Mouse (Mus musculus) megakaryocyte-erythroid progenitor cell, adult 5-6 weeks (primary cell): Measurements from ENCODE around the gene 1110008L16Rik. TPM values are rescaled to one million over a fixed set of nuclear protein-coding genes. Genes with fewer than 3 reads are reported as not detected.
"Not testable (repeated sequence)": the region's sequence is repeated elsewhere in the genome, so short reads cannot be mapped to it uniquely, and the experiment has no call there.

Source experiments
- ATAC-seq: replicated peaks from 2 replicates; pipeline ENCODE4 v1.8.0; 2016; ENCODE audit warnings: mild to moderate bottlenecking, inconsistent platforms; ENCODE audit not compliant: severe bottlenecking, poor library complexity, low FRiP score, low TSS enrichment
- total RNA-seq, 2 experiments: library from RNA; stranded (forward) in 1 of 2; stranded (reverse) in 1 of 2; fragments of 200-1000, 215-1000 nt in 1 of 2; fragments of >200 nt in 1 of 2; fragmentation: Nextera tagmentation in 1 of 2; gene quantifications; 2 replicates each; pipeline ENCODE4 v1.2.3; 2014 to 2017

Gene 1110008L16Rik
- total RNA-seq, 2 experiments from 2014 or later: 31.6 to 40.3 TPM

GRCm38 (mm10) chr12:55329351-55329750 is 30.0 kb downstream of the 1110008L16Rik start:
- peak; percentile 84 for ATAC-seq

DNA sequence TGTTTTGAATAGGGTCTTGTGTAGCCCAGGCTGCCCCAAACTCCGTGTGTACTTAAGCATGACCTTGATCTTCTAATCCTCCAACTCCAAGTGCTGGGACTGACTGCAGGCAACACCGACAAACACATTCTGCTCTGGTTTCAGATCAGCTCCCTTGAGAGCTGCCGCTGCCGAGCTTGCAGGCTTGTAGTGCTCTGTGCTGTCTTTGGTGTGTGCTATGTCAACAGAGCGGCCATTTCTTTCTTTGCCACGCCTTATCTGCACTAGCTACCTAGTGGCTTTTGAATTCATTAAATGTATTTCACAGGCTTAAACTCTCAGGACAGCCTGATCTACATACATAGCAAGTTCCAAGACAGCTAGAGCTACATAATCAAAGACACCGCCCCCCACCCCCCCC is 34.3 kb downstream of the 1110008L16Rik start:
- no peak for ATAC-seq

DNA sequence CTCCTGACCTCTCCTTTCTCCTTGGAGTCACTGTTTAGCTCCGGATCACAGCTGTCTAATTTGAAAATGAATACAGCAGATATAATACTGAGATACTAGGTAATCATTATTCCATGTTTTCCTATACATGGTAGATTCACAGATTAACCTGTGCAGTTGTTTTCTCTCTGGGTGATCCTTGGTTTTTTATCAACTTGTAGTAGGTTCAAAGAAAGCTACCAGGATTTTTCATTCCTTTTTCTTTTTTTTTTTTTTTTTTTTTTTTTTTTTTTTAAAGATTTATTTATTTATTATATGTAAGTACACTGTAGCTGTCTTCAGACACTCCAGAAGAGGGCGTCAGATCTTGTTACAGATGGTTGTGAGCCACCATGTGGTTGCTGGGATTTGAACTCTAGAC is 39.1 kb downstream of the 1110008L16Rik start:
- ATAC-seq: not testable (repeated sequence)

- ATAC-seq: peak; percentile 50; the same call in 1 of the 2 replicates
Observed at GRCm38 (mm10) chr12:55343045-55343444, 43.7 kb downstream of the 1110008L16Rik start.

GRCm38 (mm10) chr12:55343998-55344397 is 44.6 kb downstream of the 1110008L16Rik start:
- ATAC-seq: no peak

- peak; percentile 62; the same call in 1 of the 2 replicates for ATAC-seq
Observed at GRCm38 (mm10) chr12:55344583-55344982, 45.2 kb downstream of the 1110008L16Rik start.

- ATAC-seq: no peak
Observed at GRCm38 (mm10) chr12:55353423-55353822, 54.0 kb downstream of the 1110008L16Rik start.

GRCm38 (mm10) chr12:55354904-55355303 is 55.5 kb downstream of the 1110008L16Rik start:
- ATAC-seq: peak; percentile 71

DNA sequence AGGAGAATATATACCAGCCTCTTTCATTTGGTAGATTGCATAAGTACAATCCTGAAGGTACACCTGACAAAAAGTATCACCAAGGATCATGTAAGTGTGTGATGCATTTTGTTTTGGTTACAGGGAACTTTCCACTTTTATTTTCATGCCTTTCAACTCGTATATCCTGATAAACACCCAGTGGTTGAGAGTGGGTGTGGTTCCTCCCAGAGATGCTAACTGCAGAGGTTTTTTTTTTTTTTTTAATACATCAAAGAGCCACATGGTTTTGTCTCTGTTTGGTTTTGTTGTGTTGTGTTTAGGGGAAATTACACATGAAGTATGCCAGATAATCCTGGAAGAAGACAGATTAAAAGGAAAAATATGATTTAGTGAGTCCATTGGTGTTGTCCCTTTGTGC is 57.9 kb downstream of the 1110008L16Rik start:
- ATAC-seq: no peak

- ATAC-seq: no peak
Observed at GRCm38 (mm10) chr12:55360929-55361328, 61.6 kb downstream of the 1110008L16Rik start.

GRCm38 (mm10) chr12:55365083-55365482 is 65.7 kb downstream of the 1110008L16Rik start:
- no peak for ATAC-seq

- no peak for ATAC-seq
Observed at GRCm38 (mm10) chr12:55372424-55373055, 73.2 kb downstream of the 1110008L16Rik start.

GRCm38 (mm10) chr12:55376956-55377609 is 77.7 kb downstream of the 1110008L16Rik start:
- ATAC-seq: no peak

GRCm38 (mm10) chr12:55377610-55377980 is 78.2 kb downstream of the 1110008L16Rik start:
- ATAC-seq: no peak

DNA sequence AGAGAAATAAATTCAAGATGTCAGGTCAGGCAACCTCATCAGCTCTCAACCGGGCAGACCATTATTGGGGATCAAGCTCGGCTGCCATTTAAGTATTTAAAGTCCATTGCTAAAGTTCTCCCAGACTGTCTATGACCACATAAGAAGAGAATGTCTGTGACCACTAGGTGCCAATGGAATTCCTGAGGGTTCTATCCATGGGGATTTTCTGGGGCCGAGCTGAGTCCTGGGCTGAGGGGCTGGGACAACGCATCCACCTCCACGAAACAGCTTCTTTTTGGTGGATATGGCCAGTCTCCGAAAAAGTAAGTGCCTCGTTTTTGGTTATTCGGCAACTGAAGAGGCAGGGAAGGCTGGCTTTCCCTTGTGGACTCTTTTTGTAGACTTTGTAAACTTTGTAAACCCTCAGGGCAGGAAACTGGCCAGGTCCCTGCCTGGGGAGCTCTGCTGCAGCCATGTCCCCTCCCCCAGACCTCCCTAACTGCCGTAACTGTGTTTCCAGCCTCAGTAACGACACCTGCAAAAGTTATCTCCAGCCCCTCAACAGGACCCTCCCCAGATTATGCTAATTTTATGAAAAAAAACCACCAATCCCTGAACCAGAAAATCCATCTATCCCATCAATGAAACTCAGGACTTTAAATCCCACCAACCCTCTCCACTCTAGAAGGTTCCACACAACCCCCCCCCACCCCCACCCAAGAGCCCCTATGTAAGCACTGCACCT is 84.8 kb downstream of the 1110008L16Rik start, which contains the start of gene Psma6:
Psma6 (plus strand) TSS at position 200 of the 727 bp plus-strand sequence.
- ATAC-seq: no peak

DNA sequence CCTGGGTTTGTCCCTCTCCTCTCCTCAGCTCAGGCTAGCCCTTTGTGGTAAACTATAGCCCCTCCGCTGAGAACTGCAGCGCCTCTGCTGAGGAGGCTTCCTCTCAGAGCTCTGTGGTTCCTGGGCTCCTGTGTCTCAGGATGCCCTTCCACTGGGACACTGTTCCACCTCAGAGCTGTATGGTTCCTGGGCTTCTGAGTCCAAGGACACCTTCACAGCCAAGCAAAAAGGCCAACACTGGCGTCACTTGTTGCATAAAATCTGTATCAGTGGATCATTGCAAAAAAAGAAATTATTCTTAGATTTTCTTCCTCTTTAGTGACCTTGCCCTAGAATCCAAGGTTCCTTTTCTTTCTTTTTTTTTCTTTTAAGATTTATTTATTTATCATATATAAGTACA is 85.4 kb downstream of the 1110008L16Rik start:
- no peak for ATAC-seq

DNA sequence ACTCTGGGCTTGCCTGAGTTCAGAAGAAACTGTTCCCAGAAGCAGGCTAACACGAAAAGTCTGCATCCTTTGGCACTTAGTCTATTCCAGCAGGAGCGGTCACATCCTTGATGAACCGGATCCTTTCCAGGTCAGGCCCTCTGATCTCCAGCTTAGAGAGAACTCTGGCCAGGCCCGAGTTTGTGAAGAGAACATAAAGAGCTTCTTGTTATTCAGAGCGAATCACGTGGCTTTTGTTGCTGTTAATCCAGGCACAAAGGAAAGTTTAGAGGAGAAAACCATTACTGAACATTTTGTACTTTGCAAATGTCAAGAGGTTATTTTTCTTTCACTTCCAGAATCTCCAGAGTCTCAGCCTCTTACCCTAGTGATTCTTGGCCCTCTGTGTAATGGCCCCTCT is 86.6 kb downstream of the 1110008L16Rik start:
- ATAC-seq: no peak

DNA sequence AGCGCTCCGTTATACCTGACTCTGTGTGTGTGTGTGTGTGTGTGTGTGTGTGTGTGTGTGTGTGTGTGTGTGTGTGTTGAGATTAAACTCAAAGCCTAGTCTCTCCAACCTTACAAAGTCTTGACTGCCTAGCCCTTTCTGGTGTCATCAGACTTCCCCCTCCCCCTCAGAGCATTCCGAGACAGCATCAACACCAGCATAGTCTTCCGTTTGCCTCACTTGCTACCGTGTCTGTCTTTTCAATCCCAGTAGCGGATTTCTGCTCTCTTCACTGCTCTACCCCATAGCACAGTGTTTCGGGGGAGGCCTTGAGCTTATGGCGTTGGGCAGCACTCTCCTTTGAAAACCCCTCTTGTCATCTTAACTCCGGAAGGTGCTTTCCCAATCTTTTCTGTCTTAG is 87.1 kb downstream of the 1110008L16Rik start:
- no peak for ATAC-seq

DNA sequence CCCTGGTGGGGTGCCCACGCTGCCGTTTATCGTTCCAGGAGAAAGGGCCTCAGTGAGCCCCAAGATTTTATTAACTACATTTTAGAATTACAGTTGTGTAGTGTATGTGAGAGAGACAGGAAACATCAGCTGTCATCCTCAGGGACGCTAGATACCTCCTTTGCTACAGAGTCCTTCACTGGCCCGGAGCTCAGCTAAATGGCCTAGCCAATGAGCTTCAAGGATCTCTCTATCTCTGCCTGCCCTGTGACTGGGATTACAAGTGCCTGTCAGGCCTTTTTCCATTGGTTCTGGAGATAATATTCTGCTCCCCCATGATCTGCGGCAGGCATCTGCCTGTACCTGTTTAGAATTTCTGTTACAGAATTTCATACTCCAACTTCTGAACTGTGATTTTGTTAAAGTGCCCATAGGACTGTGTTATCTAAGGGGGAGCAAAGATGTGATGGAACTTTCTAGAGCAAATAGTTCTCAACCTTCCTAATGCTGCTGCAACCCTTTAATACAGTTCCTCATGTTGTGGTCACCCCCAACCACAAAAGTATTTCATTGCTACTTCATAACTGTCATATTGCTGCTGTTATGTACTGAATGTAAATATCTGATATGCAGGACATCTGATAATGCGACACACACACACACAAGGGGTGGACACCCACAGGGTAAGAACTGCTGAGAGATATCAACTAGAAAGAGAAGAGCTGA is 87.9 kb downstream of the 1110008L16Rik start:
- peak; percentile 36; the same call in 1 of the 2 replicates for ATAC-seq
